Mouse (Mus musculus) lung, adult 2 months (tissue): ENCODE data around the gene Pdzd7.

Source experiments
- CTCF ChIP-seq: fragments of 200-500 bp; IDR thresholded peaks from 2 replicates; pipeline ENCODE4 v1.5.1; 2011; ENCODE audit warnings: mild to moderate bottlenecking, low read length, control low read depth; ENCODE audit not compliant: insufficient read depth
- POLR2A ChIP-seq: fragments of 200-500 bp; IDR thresholded peaks from 2 replicates; pipeline ENCODE4 v1.6.1; 2011; ENCODE audit warnings: low read depth, mild to moderate bottlenecking, control low read depth, low read length, borderline replicate concordance; ENCODE audit errors: extremely low read depth

- TF ChIP-seq CTCF (no peak), POLR2A (no peak)
Observed at GRCm38 (mm10) chr19:45007425-45008191, 37.9 kb downstream of the Pdzd7 start.
